Mouse (Mus musculus): Measurements from ENCODE around the gene Rtf1. TPM values are rescaled to one million over a fixed set of nuclear protein-coding genes. Genes with fewer than 3 reads are reported as not detected.
"Not testable (repeated sequence)": the region's sequence is repeated elsewhere in the genome, so short reads cannot be mapped to it uniquely, and the experiment has no call there.

Gene Rtf1
- polyA plus RNA-seq (2015; fragmentation: Nextera tagmentation; extraction: Ambion mirVana), result 9.8 and 10.6 TPM in 2 replicates

DNA sequence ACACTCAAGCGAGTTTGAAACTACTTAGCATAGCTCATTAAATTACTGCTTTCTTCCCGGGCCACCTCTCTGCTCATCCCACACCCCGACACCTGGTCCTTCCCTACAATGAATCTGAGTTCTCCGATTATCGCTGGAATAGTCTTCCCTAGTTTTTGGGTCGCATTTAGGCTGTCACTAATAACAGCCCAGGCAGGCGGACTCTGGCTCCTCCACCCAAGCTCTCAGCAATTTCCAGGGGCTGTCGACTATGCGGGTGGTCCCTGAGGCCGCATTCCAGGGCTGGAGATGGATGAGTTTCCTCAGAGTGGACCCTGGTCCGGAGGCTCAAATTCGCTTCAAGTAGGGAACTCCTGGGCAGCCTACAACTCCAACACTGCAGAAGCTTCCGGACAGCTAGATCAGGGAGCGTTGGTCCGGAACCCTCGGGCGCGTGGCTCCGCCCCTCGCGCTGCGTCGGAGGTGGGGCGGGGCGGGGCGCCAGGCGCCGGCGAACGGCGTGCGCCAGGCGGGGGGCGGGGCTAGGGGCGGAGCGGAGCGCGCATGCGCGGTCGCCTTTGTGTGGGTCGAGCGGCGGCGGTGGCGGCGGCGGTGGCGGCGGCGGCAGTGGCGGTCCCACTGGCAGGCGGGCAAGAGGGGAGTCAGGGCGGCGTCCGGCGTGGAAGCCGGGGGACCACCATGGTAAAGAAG, at the start of gene Rtf1:
Gene Rtf1, plus strand, starts transcription at position 544 of the 690 bp plus-strand sequence.
- under 1% methylated on average over 56 of the region's 58 CpGs for WGBS (ENCODE audit: insufficient replicate concordance)
- Histone ChIP-seq H3K36me3 (replicated peaks) (0 out of 2 replicates have a peak, but pooled peaks cover under 1% of the 10 kb centered on the region), H3K4me1 (replicated peaks) (peaks cover 26% of the 10 kb centered on the region), H3K27me3 (peaks cover 8% of the 10 kb centered on the region), H3K27ac (replicated peaks) (peak within 1 kb of the TSS; percentile 89), H3K9me3 (replicated peaks) (no peaks in the 10 kb centered on the region), H3K4me2 (peak within 1 kb of the TSS; percentile 85), H3K4me3 (replicated peaks) (peak within 1 kb of the TSS; percentile 95), H3K9ac (peak within 1 kb of the TSS; percentile 95)
- peak; percentile 93 for ATAC-seq (ENCODE audit: insufficient read depth)

DNA sequence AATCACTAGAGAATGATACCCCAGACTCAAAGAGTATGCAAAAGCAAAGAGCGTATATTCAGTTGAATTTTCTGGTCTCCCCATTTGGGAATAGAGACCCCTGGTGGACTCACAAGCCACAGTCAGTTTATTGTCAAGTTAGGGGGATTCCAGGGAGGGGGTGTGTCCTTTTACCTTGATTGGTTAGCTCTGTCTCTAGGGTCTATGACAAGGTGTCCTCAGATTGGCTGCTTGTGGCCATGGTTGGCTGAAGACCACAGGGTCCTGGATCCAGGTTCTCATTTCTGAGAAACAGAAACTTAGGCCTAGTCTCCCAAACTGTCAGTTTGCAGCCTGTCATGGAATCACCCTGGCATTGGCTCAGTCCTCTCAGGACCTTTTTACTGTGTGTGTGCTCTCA, 38.1 kb upstream of the Rtf1 start:
- Histone ChIP-seq H3K9me3 (replicated peaks) (no peaks in the 10 kb centered on the region), H3K9ac (no peak overlapping the region), H3K36me3 (replicated peaks) (peaks cover 100% of the 10 kb centered on the region), H3K27ac (replicated peaks) (no peak overlapping the region), H3K4me3 (replicated peaks) (no peak overlapping the region), H3K4me2 (no peak overlapping the region), H3K4me1 (replicated peaks) (no peaks in the 10 kb centered on the region), H3K27me3 (no peaks in the 10 kb centered on the region)
- no peak for ATAC-seq (ENCODE audit: insufficient read depth)
- 89% methylated on average over 1 of the region's 1 CpGs for WGBS (ENCODE audit: insufficient replicate concordance)

DNA sequence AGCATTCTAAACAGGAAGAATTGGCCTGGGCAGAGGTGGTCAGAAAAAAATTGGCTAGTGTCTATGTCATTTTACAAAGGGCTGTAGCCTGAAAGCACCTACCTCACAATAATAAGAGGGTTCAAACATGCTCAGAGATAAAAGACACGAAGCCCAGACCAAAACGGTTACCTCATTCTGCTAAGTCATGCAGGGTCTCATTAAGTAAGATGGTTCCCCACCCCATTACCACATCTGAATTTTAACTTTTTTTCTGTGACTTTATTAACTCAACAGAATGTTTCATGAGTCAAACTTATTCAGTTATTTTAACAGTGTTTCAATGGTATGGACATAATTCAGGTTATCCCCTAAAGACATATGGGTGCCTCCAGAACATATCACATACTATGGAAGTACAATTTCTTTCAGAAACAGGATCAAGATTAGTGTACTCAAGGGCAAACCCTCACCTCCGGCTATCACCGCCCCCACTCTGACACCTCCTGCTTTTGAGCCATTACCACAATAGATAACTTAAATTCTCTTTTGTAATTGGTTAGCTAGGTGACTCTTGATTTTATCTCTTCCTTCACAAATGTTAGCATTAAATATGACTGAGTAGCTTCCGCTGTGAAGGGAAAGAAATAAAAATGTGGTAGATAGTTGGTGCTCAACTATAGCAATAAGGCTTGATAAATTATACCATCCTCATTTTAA, 33.5 kb upstream of the Rtf1 start:
- H3K4me1 ChIP-seq (replicated peaks), result no peaks in the 10 kb centered on the region
- H3K9ac ChIP-seq, result no peak overlapping the region
- H3K27ac ChIP-seq (replicated peaks), result no peak overlapping the region
- WGBS (ENCODE audit: insufficient replicate concordance), result 82% methylated on average over 5 of the region's 5 CpGs
- ATAC-seq (ENCODE audit: insufficient read depth), result no peak
- no peak overlapping the region for H3K4me2 ChIP-seq
- no peaks in the 10 kb centered on the region for H3K27me3 ChIP-seq
- H3K36me3 ChIP-seq (replicated peaks), result peaks cover 100% of the 10 kb centered on the region
- no peaks in the 10 kb centered on the region for H3K9me3 ChIP-seq (replicated peaks)
- H3K4me3 ChIP-seq (replicated peaks), result no peak overlapping the region

DNA sequence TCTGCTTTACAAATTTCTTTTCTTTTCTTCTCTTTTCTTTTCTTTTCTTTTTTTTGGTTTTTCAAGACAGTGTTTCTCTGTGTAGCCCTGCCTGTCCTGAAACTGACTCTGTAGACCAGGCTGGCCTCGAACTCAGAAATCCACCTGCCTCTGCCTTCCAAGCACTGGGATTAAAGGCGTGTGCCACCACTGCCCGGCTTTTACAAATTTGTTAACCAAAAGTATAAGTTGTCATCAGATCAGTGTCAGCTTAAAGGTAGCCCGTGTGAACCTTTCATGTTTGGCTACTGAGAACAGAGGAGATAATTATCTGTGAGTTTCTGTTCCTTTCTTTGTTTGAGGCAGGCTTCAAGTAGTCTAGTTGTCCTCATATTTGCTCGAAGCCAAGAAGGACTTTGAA, 30.6 kb upstream of the Rtf1 start:
- H3K27me3 ChIP-seq, result no peaks in the 10 kb centered on the region
- H3K36me3 ChIP-seq (replicated peaks), result peaks cover 100% of the 10 kb centered on the region
- 83% methylated on average over 5 of the region's 5 CpGs for WGBS (ENCODE audit: insufficient replicate concordance)

DNA sequence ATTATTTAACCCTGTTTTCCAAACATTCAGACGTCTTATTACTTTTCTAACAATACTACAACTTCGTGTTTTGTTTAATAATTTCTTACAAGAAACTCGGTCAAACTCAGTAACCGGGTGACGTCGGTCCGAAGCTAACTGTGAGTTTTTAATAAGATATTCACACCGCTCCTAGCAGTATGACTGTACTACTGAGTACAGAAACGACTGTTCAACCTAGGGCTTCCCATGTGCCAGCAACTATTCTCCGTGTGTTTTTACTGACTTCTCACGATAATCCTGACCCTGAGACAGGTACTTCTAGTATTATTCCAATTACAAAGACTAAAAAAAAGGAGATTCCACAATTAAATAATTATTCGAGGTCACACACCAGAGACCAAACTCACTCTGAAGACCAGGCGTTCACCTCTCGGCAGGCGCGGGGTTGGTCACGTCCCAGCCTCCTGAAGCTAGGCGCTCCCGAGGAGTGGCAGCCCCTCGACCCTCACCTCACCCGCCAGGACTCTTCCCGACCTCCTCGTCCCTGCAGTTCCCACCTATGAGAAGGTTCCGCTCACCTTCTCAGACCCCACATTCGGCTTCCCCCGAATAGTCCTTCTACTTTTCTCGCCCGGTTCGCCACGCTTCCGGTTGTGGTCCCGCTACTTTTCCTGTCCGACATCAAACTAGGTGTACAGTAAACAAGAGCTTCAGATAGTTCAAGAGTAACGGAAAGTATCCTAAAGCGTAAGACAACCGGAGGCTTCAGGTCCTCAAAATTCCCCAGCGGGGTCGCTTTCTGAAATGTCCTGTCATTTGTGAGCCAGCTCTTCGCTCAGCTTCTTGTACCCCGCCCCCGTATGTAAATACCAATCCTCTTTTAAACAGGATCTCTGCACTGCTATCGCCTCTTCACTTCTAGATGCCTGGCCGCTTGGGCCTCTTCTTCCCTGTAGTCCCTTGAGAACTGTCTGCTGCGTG, 12.4 kb upstream of the Rtf1 start, which contains the start of gene Ndufaf1:
Gene Ndufaf1, minus strand, starts transcription at position 608 of the 963 bp plus-strand sequence.
- peak within 1 kb of the TSS; percentile 76 for H3K27ac ChIP-seq (replicated peaks)
- under 1% methylated on average over 44 of the region's 44 CpGs for WGBS (ENCODE audit: insufficient replicate concordance)
- H3K9me3 ChIP-seq (replicated peaks), result no peaks in the 10 kb centered on the region
- peak within 1 kb of the TSS; percentile 91 for H3K9ac ChIP-seq
- H3K4me1 ChIP-seq (replicated peaks), result peaks cover 17% of the 10 kb centered on the region
- H3K36me3 ChIP-seq (replicated peaks), result peaks cover 24% of the 10 kb centered on the region
- H3K4me3 ChIP-seq (replicated peaks), result peak within 1 kb of the TSS; percentile 89
- peak within 1 kb of the TSS; percentile 74 for H3K4me2 ChIP-seq
- peak; percentile 85 for ATAC-seq (ENCODE audit: insufficient read depth)
- H3K27me3 ChIP-seq, result no peaks in the 10 kb centered on the region

More for the DNA sequence above, 30.6 kb upstream of the Rtf1 start:
- Histone ChIP-seq H3K4me2 (no peak overlapping the region), H3K9ac (no peak overlapping the region), H3K27ac (replicated peaks) (no peak overlapping the region), H3K4me3 (replicated peaks) (no peak overlapping the region), H3K9me3 (replicated peaks) (no peaks in the 10 kb centered on the region), H3K4me1 (replicated peaks) (no peaks in the 10 kb centered on the region)
- no peak for ATAC-seq (ENCODE audit: insufficient read depth)

DNA sequence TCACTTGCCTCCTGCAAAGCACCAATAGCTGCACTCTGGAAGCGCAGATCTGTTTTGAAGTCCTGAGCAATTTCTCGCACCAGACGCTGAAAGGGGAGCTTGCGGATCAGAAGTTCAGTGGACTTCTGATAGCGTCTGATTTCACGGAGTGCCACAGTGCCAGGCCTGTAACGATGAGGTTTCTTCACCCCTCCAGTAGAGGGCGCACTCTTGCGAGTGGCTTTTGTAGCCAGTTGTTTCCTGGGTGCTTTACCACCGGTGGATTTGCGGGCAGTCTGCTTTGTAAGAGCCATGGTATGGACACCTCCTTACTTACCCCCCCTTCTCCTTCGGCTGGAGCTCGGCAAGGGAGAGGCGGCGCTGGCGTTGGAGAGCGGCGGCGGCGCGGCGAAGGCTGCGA, 9.1 kb upstream of the Rtf1 start:
- H3K4me3 ChIP-seq (replicated peaks); H3K27ac ChIP-seq (replicated peaks); H3K36me3 ChIP-seq (replicated peaks); H3K9me3 ChIP-seq (replicated peaks); H3K27me3 ChIP-seq; ATAC-seq (ENCODE audit: insufficient read depth); H3K4me2 ChIP-seq; H3K9ac ChIP-seq: not testable (repeated sequence)
- H3K4me1 ChIP-seq (replicated peaks), result peaks cover 28% of the 10 kb centered on the region
- WGBS (ENCODE audit: insufficient replicate concordance), result 66% methylated on average over 20 of the region's 23 CpGs

DNA sequence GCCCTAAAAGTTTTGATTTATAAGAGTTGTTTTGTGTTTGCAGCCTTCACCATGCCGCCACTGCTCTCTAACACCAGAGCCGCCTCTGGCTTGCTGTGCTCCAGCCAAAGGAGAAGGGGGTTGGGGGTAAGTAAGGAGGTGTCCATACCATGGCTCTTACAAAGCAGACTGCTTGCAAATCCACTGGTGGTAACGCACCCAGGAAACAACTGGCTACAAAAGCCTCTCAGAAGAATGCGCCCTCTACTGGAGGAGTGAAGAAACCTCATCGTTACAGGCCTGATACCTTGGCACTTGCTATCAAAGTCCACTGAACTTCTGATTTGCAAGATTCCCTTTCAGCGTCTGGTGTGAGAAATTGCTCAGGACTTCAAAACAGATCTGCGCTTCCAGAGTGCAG, 5.9 kb upstream of the Rtf1 start:
- no peak overlapping the region for H3K9ac ChIP-seq
- peaks cover 8% of the 10 kb centered on the region for H3K27me3 ChIP-seq
- H3K27ac ChIP-seq (replicated peaks), result no peak overlapping the region
- H3K4me1 ChIP-seq (replicated peaks), result peaks cover 15% of the 10 kb centered on the region
- 24% methylated on average over 7 of the region's 7 CpGs for WGBS (ENCODE audit: insufficient replicate concordance)
- no peak for ATAC-seq (ENCODE audit: insufficient read depth)
- no peaks in the 10 kb centered on the region for H3K9me3 ChIP-seq (replicated peaks)
- no peak overlapping the region for H3K4me3 ChIP-seq (replicated peaks)
- H3K4me2 ChIP-seq, result no peak overlapping the region
- H3K36me3 ChIP-seq (replicated peaks), result no peaks in the 10 kb centered on the region

DNA sequence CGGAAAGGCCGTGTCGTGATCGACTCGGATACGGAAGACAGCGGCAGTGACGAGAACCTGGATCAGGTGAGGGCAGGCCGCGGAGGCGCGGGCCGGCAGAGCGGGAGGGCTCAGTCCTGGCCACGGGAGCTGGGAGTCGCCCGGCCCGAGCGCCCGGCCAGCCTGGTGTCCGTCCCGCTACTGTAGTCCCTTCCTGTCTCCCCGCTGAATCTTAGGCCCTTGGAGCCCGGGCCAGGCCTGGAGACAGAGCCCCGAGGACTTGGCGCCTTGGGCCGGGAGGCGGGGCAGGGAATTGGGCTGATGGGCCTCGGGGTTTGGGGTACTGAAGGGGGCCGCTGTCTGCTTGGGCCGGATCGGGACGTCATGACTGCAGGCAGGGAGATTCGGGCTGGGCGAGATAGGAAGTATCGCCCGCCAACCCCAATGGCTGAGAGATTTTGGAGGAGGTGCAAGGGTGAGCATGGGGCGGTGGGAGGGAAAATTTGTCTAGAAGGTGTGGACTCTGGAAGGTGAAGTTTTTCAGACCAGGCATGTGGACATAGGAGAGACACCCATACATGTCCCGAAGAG, 432 bp downstream of the Rtf1 start:
- peaks cover 8% of the 10 kb centered on the region for H3K27me3 ChIP-seq
- peak overlapping the region; percentile 85 for H3K4me2 ChIP-seq
- peak overlapping the region; percentile 88 for H3K27ac ChIP-seq (replicated peaks)
- H3K36me3 ChIP-seq (replicated peaks), result 0 out of 2 replicates have a peak, but pooled peaks cover 3% of the 10 kb centered on the region
- 0% methylated on average over 36 of the region's 39 CpGs for WGBS (ENCODE audit: insufficient replicate concordance)
- peak overlapping the region; percentile 95 for H3K4me3 ChIP-seq (replicated peaks)
- no peaks in the 10 kb centered on the region for H3K9me3 ChIP-seq (replicated peaks)
- H3K9ac ChIP-seq, result peak overlapping the region; percentile 95
- peaks cover 29% of the 10 kb centered on the region for H3K4me1 ChIP-seq (replicated peaks)
- ATAC-seq (ENCODE audit: insufficient read depth), result peak; percentile 82

DNA sequence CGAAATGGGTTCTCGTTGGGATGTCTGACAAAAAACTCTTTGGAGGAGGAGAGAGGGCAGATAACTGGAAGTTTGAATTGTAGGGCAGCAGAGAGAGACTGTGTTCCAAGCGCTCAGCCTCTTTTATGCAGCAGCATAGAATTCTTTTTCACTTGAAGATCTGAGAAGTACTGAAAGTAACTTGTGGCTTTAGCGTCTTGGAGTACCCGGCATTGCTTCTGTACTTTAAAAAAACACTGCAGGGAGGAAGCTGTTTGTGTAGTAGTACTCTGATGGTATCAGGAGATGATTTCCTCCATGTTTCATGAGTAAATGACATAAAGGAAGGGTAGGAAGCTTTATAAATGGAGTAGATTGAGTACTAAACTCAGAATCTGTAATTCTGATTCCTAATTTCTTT, 963 bp downstream of the Rtf1 start:
- 2% methylated on average over 5 of the region's 5 CpGs for WGBS (ENCODE audit: insufficient replicate concordance)

DNA sequence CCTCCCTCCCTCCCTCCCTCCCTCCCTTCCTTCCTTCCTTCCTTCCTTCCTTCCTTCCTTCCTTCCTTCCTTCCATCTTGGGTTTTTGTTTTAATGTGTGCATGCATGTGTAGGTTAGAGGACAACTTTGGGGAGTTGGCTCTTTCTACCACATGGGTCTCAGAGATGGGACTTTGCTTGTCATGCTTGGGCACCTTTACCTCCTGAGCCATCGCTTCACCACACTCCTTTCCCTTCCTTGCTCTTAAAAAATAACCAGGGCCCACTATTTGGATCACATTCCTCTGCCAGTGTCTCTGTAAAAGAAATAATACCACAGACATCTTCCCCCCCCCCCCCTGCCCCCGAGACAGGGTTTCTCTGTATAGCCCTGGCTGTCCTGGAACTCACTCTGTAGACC, 8.8 kb downstream of the Rtf1 start:
- 0 out of 2 replicates have a peak, but pooled peaks cover 3% of the 10 kb centered on the region for H3K4me1 ChIP-seq (replicated peaks)
- H3K4me3 ChIP-seq (replicated peaks), result no peak overlapping the region
- no peak overlapping the region for H3K27ac ChIP-seq (replicated peaks)
- H3K4me2 ChIP-seq, result no peak overlapping the region
- ATAC-seq (ENCODE audit: insufficient read depth), result no peak
- 74% methylated on average over 2 of the region's 2 CpGs for WGBS (ENCODE audit: insufficient replicate concordance)
- no peaks in the 10 kb centered on the region for H3K27me3 ChIP-seq
- peaks cover 20% of the 10 kb centered on the region for H3K36me3 ChIP-seq (replicated peaks)
- H3K9ac ChIP-seq, result no peak overlapping the region
- no peaks in the 10 kb centered on the region for H3K9me3 ChIP-seq (replicated peaks)

More for the DNA sequence above, 963 bp downstream of the Rtf1 start:
- H3K4me1 ChIP-seq (replicated peaks), result peaks cover 29% of the 10 kb centered on the region
- H3K27ac ChIP-seq (replicated peaks), result peak overlapping the region; percentile 88
- no peaks in the 10 kb centered on the region for H3K9me3 ChIP-seq (replicated peaks)
- H3K27me3 ChIP-seq, result peaks cover 6% of the 10 kb centered on the region
- H3K4me2 ChIP-seq, result peak overlapping the region; percentile 85
- H3K9ac ChIP-seq, result peak overlapping the region; percentile 95
- ATAC-seq (ENCODE audit: insufficient read depth), result no peak
- H3K36me3 ChIP-seq (replicated peaks), result peaks cover 8% of the 10 kb centered on the region; the same call in 1 of the 2 replicates
- H3K4me3 ChIP-seq (replicated peaks), result peak overlapping the region; percentile 95
